Mouse (Mus musculus) large intestine, adult 2 months (tissue): ENCODE data around the gene Cstb. TPM values are rescaled to one million over a fixed set of nuclear protein-coding genes. Genes with fewer than 3 reads are reported as not detected.

Source experiments
- DNase-seq: peaks from one replicate; pipeline ENCODE4 v3.0.0-alpha.2; 2012; ENCODE audit warnings: low read depth, low spot score
- WGBS: fragments of 180-500 bp; shearing (Covaris S2); methylation state at CpG from one replicate; pipeline ENCODE4 v1.1.7; 2018; 5-methylcytosine and 5-hydroxymethylcytosine counted together
- polyA plus RNA-seq: library from polyadenylated mRNA; depleted of rRNA; stranded (reverse); fragments of >200 nt; gene quantifications from 2 replicates; pipeline ENCODE4 v1.2.3, GENCODE M21; 2012; rRNA removed

Gene Cstb
- 49.7 and 57.2 TPM in 2 replicates for polyA plus RNA-seq

GRCm38 (mm10) chr10:78425181-78426041 is at the start of gene Cstb:
Gene Cstb (plus strand): TSS chr10:78425669.
- DNase-seq, result no peak

GRCm38 (mm10) chr10:78378516-78378915 is 47.0 kb upstream of the Cstb start:
- 94% methylated on average over 7 of the region's 7 CpGs for WGBS
- DNase-seq, result no peak

More at GRCm38 (mm10) chr10:78425181-78426041, at the start of gene Cstb:
- 1% methylated on average over 40 of the region's 40 CpGs for WGBS

GRCm38 (mm10) chr10:78383567-78383966 is 41.9 kb upstream of the Cstb start:
- 54% methylated on average over 3 of the region's 3 CpGs for WGBS
- DNase-seq, result no peak

- DNase-seq, result no peak
- WGBS, result 78% methylated on average over 5 of the region's 5 CpGs
Measured at GRCm38 (mm10) chr10:78385520-78385919, 39.9 kb upstream of the Cstb start.

- 67% methylated on average over 20 of the region's 20 CpGs for WGBS
- DNase-seq, result no peak
Measured at GRCm38 (mm10) chr10:78388216-78388980, 37.1 kb upstream of the Cstb start.

GRCm38 (mm10) chr10:78390982-78391470 is 34.4 kb upstream of the Cstb start:
- DNase-seq, result no peak
- 41% methylated on average over 4 of the region's 4 CpGs for WGBS

GRCm38 (mm10) chr10:78392072-78392471 is 33.4 kb upstream of the Cstb start:
- DNase-seq, result peak; percentile 28
- WGBS, result 4% methylated on average over 18 of the region's 18 CpGs

- no peak for DNase-seq
Measured at GRCm38 (mm10) chr10:78395377-78395776, 30.1 kb upstream of the Cstb start.

GRCm38 (mm10) chr10:78395819-78396624 is 29.4 kb upstream of the Cstb start:
- DNase-seq, result peak; percentile 56
- WGBS, result 16% methylated on average over 17 of the region's 17 CpGs

More at GRCm38 (mm10) chr10:78395377-78395776, 30.1 kb upstream of the Cstb start:
- 96% methylated on average over 3 of the region's 3 CpGs for WGBS

GRCm38 (mm10) chr10:78396625-78396885 is 28.9 kb upstream of the Cstb start:
- no peak for DNase-seq
- 62% methylated on average over 4 of the region's 4 CpGs for WGBS

GRCm38 (mm10) chr10:78399090-78399657 is 26.3 kb upstream of the Cstb start:
- DNase-seq, result no peak
- WGBS, result 46% methylated on average over 17 of the region's 17 CpGs

- no peak for DNase-seq
- 89% methylated on average over 2 of the region's 2 CpGs for WGBS
Measured at GRCm38 (mm10) chr10:78401127-78401526, 24.3 kb upstream of the Cstb start.

- no peak for DNase-seq
- WGBS, result 92% methylated on average over 14 of the region's 14 CpGs
Measured at GRCm38 (mm10) chr10:78402301-78402922, 23.1 kb upstream of the Cstb start.

- DNase-seq, result no peak
- 91% methylated on average over 6 of the region's 6 CpGs for WGBS
Measured at GRCm38 (mm10) chr10:78406152-78406551, 19.3 kb upstream of the Cstb start.

- 76% methylated on average over 4 of the region's 4 CpGs for WGBS
- DNase-seq, result no peak
Measured at GRCm38 (mm10) chr10:78407132-78407531, 18.3 kb upstream of the Cstb start.

- DNase-seq, result no peak
- WGBS, result 84% methylated on average over 9 of the region's 9 CpGs
Measured at GRCm38 (mm10) chr10:78409035-78409788, 16.3 kb upstream of the Cstb start.

- DNase-seq, result no peak
- WGBS, result 8% methylated on average over 8 of the region's 8 CpGs
Measured at GRCm38 (mm10) chr10:78411851-78412250, 13.6 kb upstream of the Cstb start.
